Mouse (Mus musculus): ENCODE results near the gene Asap2.

Asap2 gene

DNA sequence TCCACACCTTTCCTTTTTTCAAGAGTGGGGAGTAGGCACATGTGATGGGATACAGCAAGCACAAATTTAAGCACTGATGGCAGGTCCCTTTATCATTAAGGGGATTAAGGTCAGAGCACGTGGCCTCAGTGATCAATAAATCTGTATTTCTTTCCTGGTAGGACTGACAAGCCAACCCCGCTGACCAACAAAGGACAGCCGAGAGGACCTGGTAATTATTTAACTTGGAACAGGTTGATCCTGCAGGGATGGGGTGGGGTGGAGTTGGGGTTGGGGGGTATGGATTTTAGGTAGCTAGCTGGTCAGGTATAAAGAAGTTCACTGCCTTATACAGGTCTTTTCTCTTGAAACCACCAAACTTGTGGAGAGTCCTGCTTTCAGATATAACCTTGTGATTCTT, 274.7 kb downstream of the Asap2 start:
- in situ Hi-C loops (cut with MboI, MseI) = no loop called here

DNA sequence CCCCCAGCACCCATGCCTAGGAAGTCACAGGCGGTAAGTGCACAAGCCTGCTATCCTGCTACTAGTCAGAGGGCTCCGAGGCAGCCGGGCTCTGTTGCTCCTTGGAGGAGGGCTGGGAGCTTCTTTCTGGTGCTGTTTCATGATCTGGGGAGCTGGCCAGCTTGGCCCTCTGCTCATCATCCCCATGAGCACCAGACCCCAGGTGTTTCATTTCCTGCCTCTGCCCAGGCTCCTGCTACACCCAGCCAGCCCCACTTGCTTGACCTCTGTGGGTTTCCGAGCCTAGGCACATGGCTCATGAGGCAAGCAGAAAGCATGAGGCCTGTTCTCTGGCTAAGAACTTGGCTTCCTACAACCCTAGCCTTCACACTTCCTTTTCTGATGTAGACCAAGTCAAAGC, 275.2 kb downstream of the Asap2 start:
- in situ Hi-C loops (cut with MboI, MseI) = no loop called here

DNA sequence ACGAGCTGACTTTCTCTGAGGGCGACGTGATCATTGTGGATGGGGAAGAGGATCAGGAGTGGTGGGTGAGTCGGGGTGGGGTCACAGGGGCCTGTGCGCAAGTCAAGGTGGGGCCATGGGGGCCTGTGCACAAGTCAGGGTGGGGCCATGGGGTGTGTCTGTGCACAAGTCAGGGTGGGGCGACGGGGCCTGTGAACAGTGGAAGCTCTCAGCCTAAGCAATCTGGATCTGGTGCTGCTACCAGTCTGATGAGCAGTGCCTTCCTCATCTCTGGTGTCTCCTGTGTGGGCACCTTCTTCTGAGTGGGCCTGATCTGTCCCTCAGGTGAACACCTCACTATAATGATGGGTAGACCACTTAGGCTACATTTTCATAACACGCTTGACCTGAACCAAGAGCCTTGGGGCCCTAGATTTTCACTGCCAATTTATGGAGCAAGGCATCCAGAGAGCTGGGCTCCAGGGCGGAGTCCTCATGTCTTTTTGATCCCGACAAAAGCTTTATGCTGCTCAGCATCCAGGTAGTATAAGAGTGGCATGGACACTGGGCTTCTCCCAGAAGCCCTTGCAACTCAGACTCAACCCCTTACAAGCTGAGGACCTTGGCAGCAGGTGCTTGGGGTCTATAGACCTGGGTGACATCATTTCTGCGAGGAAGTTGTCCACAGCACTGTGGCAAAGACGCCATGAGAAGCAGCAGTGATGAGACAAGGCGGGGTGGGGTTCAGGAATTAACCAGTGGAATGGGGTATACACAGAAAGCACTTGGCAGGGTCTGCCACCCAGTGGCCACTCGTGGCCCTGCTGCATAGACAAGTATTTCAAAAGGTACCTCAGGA, 275.9 kb downstream of the Asap2 start:
- in situ Hi-C loops (cut with MboI, MseI) = no loop called here

DNA sequence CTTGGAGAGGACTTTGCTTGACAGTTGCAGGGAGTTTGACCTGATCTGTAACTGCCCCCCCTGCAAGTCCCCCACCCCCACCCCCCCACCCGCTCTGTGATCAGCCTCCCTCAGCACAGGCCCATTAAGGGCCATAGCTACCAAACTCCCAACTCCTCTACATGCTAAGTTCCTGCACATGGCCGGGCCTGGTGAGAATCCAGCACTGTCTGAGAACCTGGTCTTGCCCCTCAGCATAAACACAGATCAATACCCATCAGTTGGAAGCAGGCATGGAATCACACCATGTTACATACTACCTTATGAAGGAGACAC, 276.5 kb downstream of the Asap2 start:
- in situ Hi-C loops (cut with MboI, MseI) = no loop called here

DNA sequence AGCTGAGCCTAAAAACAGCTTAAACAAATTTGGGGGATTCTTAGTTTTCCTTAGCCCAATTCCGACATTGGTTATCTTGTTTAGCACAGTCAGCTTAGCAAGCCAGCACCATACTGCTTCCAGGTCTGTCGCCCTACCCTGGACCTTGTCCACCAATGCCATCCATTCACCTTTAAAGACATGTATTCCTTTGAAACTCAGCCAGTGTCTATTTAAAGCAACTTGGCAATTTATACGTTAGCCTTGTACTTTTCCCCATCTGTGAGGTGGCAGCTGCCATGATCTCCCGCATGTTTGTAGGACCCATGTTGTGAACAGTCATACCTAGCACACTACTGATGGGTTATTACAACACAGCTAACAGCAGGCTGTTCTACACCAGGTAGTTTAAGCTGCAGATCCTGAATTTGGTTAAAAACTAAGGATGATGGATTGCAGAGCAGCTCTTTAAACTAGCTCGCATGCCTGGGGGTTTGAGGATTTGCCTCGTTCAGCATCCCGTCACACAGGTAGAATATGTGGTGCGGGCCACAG, 277.9 kb downstream of the Asap2 start:
- in situ Hi-C loops (cut with MboI, MseI) = no loop called here

DNA sequence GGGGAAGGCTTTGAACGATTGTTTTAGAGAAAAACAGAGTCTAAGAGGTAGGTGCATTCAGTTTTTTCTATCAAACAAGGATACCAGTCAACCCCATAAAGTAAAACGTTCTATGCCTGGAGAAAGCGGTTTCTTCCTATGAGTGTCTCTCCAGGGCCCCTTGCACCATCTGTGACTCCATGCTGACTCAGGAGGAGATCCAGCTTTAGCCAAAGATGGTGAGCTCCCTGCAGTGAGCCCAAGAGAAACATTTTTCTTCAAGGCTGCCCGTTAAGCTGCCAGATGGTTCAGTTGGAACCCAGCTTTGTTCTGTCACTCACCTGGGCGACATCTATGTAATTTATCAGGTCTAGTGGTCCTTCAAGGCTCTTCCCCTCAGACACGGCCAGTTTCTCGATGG, 284.2 kb downstream of the Asap2 start:
- in situ Hi-C loops (cut with MboI, MseI) = loop anchor here (5.0 kb wide), 1 partner anchor 187 kb away; no protein-coding TSS in a partner anchor

DNA sequence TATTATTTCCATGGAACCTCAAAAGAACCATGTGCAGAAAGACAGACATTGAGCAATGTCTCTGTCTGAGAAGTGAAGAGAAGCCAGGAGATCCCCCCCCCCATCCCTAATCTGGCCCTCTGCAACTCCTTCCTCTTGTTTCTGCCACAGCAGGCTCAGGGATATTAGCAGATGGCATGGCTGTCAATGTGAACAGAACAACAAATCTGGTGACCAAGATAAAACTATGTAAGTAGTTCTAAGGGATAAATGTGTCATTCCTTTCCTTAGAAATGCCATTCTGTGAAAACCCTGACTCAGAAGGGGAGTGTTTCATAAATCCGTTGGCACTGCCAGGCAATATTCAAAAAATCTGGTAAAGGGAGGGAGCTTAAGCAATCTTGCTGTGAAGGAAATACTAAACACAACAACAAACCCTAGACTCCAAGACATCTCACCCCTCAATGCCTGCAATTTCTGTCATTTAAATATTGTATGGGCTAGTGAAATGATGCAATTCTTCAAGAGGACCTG, 287.1 kb downstream of the Asap2 start:
- in situ Hi-C loops (cut with MboI, MseI) = no loop called here

DNA sequence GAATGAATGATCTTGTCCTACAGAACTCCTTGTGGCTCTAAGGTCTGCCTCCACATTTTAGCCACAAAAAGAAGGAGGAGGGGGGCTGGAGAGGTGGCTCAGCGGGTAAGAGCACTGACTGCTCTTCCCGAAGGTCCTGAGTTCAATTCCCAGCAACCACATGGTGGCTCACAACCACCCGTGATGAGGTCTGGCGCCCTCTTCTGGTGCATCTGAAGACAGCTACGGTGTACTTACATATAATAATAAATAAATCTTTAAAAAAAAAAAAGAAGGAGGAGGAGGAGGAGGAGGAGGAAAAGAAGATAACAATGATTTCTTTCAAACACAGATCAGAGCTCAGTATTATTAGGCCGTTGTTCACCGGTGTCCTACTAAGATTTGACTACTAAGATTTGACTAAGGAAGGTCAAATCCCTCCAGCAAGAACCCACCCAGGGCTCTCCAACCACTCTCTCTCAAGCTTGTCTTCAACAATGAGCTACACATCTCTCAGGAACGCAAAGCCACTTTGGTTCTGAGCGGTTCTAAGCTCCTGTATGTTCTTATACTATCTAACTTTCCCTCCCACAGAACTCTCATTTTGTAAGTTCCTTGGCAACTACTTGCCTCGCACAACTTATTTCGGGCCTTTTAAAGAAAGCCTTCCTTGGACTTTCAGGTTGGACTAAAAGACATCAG, 294.6 kb downstream of the Asap2 start, which contains the start of gene Cpsf3:
TSS of gene Cpsf3 (plus strand) at position 631 of the 681 bp plus-strand sequence.
- in situ Hi-C loops (cut with MboI, MseI) = no loop called here

DNA sequence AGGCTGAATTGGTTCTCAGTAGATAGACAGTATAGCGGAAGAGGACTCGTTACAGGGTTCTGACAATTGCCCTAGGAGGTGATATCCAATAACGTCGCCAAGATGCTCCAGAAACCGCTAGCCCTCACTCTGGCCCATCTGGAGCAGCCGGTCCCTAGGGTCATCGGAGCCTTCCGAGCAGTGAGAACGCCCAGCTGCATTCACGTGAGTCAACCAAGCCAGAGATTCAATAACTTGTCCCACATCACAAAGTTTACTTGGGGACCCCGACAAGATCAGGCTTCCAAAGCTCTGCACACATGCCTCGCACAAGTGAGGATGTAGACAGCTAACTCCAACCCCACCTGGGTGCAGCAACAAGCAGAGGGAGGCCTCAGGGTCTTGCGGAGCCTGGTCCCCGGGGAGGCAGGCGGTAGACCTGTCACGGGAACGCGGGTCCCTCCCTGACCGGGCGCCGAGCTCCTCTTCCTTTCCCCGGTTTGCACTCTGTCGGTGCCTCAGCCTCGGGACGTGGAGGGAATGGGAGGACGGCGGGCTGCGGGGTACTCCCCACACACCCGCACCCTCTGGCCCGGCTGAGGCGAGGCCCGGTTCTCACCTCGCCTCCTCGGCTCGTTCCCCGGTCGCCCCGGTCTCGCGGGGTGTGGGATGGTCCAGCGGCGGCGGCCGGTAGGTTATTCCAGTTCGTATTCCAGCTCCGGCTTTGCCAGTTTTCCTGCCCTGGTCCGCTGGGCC, 295.4 kb downstream of the Asap2 start:
- in situ Hi-C loops (cut with MboI, MseI) = no loop called here

DNA sequence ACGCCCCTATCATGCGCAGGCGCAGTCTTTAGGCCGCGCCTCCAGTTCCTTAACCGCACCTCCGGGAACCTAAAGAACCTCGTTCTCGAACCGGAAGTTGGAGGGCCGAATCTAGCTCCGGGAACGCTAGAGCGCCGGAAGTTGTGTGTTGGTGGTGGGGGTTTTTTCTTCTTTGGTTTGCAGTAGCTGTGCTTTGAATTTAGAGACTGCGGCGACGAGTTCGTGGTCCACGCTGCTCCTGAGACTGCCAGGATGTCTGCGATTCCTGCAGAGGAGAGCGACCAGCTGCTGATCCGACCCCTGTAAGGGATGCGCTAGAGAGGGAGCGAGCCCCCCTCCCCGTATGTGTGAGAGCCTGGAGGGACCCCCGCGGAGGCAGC, 296.0 kb downstream of the Asap2 start, which contains the start of gene Itgb1bp1:
TSS of gene Itgb1bp1 (minus strand) at position 42 of the 380 bp plus-strand sequence.
- in situ Hi-C loops (cut with MboI, MseI) = no loop called here

DNA sequence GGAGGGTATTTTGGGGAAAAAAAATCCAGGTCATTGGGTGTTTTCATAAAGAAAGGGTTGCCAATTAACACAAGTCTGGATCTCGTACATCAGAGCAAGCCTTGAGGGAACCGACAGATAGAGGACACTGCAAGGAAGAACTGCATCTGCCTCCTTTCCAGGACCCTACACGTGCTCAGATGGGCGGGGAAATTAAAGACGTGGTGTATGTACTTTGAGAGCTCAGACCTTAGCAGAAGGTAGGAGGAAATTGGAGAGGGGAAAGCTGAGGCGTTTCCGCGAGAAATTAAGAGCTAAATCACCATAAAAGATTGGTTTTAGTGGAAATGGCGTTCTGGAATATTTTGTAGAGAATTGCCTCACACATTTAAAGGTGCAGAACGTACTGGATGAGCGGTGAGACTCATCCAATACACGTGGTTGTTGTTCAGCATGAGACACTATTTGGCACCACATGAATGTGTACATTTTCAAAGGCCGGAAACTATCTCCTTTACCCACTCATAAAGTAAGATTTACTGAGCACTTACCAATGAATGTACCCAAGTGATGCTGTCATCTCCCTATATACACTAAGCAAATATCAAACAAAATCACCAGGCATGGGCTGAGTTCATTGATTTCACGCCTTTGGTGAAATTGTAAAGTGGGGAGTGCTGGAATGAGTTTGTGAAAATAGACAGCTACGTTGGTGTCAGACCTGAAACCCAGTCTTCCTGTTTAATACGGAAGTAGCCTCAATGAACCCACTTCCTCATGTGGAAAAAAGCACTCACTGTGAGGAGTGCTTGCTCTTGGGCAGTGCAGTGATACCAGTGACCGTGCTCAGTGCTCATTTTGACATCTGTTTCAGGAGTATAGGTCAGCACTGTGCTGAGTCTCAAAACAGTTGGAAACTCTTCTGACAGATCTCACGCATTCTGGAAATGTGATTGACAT, 296.7 kb downstream of the Asap2 start:
- in situ Hi-C loops (cut with MboI, MseI) = no loop called here

DNA sequence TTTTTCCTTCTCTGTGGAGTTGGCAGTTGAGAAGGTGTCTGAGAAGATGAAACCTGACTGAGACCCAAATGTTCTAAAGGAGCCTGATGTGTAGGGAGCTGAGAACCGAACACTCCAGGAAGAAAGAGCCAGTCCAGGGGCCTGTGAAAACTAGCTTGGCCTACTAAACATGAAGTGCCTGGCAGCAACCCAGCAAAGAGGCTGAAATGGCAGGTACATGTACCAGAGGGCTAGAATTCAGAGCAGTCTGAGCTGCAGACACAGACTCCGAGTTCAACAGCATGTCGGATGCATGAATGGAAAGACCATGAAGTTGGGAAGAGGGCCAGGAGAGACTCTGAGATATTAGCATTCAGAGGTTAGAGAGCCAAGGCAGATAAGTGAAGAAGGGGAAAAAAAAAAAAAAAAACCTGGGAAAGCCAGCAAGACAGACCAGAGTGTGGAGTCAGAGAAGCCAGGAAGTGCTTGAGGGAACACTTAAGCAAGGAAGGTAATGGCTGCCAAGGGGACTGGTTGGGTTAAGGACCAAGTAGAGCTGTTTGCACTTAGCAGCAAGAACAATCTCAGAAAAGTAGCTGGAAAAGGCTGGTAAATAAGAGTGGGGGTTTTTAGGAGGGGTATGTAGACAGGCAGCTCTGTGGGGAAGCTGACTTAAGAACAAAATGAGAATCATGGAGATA, 298.6 kb downstream of the Asap2 start:
- in situ Hi-C loops (cut with MboI, MseI) = no loop called here

DNA sequence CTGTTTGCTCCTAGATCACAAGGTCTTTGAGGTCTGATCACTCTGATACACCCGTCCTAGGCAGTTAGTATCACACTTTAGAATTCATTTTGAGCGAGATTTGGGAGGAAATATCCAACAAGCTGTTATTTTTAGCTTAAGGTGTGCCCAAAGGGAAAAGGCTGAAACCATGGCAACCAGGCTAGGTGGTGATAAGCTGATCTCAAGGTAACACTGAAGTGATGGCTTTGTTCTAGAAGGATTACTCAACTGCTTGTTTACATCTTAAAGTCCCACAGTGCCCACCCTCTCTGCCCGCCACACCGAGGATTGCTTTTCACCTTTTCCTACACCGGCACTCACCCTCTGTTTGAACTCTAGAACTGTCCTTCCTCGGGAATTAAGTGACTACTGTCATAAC, 299.4 kb downstream of the Asap2 start:
- in situ Hi-C loops (cut with MboI, MseI) = loop anchor here (10.0 kb wide), 1 partner anchor 365 kb away; no protein-coding TSS in a partner anchor

DNA sequence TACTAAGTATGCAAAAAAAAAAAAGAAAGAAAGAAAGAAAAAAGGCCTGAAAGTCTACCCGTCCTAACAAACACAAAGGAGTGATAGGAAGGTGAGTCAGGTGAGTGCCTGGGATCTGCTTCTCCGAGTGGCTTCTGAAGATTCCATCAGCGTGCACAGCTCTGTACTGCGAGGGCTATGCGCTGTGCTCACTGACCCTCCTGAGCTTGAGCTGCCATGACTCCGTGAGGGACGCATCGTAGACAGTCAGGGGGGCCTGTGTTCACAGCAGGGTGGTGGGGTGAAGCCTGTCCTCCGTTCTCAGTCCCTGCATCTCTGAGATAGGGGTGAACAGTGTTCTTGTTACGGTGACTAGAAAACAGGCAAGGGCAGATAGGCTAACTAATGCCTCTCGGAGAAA, 308.6 kb downstream of the Asap2 start:
- in situ Hi-C loops (cut with MboI, MseI) = loop anchor here (10.0 kb wide), 1 partner anchor 374 kb away; no protein-coding TSS in a partner anchor

DNA sequence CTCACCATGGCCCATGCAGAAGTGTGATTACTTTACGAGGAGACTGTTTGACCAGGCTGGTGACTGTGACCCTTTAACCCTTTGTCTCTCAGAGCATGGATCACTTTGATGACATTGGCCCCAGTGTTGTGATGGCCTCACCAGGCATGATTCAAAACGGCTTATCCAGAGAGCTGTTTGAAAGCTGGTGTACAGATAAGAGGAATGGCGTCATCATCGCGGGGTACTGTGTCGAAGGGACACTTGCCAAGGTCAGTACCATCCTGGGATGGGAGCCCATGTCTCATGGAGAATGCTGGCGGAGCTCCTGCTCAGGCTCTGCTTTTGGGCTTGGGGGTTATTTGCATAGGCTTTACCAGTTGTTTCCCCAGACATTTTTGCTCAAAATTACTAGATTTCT, 311.1 kb downstream of the Asap2 start:
- in situ Hi-C loops (cut with MboI, MseI) = no loop called here

DNA sequence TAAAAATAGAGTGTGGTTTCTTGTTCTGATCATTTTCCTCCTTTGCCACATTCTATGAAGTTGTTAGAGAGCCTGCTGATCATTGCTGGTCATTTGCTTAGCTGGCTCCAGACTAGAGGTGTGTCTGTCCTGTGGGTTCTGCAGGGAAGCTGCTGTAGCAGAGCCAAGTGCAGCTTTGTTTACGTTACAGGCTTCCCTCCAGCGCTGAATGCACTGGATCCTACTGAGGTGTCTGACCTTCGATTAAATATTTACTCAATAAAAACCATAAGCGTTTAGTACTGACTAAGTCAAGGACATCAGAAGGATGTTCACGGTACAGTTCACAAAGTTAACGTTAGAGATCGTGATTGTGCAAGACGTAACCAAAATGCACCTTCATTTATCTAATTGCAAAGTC, 311.7 kb downstream of the Asap2 start:
- in situ Hi-C loops (cut with MboI, MseI) = no loop called here

DNA sequence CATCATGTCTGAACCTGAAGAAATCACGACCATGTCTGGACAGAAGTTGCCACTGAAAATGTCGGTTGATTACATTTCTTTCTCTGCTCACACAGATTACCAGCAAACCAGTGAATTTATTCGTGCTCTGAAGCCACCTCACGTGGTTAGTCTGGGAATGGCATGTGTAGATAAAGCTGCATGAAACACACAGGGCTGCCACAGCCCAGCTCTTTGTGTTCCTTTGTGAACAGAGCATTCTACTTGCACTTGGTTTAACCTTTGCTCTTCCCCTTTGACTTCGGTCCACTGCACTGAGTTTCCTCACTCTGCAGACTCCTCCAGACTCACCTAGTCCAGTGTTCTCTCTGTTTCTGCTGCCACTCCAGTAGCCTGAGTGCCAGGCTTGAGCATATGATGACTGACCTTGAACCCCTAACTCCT, 312.1 kb downstream of the Asap2 start:
- in situ Hi-C loops (cut with MboI, MseI) = no loop called here

DNA sequence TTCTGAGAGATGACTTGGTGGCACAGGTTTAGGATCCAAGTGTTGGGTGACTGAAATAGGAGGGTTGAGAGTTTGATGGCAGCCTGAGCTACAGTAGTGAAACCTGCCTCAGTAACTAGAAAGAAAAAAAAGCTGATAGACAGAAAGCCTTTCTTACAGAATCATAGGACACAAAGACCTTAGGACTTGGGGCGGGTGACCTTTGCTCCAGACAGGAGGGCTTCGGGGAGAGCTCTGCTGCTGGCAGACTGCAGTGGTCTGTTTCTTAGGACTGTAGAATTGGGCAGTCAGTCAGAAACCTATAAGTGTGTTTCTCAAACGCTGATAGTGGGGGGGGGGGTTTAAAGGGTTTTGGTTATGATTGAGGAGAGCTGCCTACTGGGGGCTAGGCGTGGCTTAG, 315.5 kb downstream of the Asap2 start:
- in situ Hi-C loops (cut with MboI, MseI) = no loop called here

DNA sequence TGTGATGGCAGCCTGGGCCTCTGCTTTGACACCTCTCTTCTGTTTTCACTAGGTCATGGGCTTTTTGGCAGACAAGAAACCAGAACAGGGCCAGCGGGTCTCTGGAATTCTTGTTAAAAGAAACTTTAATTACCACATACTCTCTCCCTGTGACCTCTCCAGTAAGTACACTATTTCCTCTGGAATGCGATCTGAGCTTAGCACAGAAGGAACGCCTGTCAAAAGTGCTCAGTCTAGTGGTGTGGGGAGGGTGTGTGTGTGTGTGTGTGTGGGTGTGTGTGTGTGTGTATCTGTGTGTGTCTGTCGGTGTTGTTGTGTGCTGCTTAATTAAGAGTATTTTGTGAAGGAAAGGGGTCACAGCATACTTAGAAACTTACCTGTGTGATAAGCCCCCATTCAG, 316.5 kb downstream of the Asap2 start:
- in situ Hi-C loops (cut with MboI, MseI) = no loop called here

DNA sequence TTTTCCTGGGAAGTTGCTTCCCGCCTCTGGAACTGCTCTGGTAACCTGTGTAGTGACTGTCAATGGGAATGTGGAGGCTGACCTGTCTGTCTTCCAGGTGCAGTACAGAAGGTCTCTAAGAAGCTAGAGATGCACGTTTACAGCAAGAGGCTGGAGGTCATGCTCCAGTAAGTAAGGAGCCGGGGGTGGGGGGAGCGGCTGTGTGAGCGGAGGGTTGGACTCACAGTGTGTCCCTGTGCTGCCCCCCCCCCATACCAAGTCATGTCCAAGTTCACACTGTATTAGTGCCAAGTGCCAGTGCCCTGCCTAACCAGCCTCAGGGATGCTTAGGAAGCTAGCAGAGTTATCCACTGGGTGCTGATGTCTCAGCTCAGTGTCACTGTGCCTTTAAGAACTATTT, 321.9 kb downstream of the Asap2 start:
- in situ Hi-C loops (cut with MboI, MseI) = no loop called here
